Mouse (Mus musculus) cerebellum, postnatal 10 days (tissue): ENCODE measurements around the gene Dxo.
"Not testable (repeated sequence)": the region's sequence is repeated elsewhere in the genome, so short reads cannot be mapped to it uniquely, and the experiment has no call there.

Experiments
- DNase-seq, 2 experiments: peaks; one replicate each; pipeline ENCODE4 v3.0.0; 2021; ENCODE audit warnings: mixed read lengths in 2 of 2

The Dxo gene

DNA sequence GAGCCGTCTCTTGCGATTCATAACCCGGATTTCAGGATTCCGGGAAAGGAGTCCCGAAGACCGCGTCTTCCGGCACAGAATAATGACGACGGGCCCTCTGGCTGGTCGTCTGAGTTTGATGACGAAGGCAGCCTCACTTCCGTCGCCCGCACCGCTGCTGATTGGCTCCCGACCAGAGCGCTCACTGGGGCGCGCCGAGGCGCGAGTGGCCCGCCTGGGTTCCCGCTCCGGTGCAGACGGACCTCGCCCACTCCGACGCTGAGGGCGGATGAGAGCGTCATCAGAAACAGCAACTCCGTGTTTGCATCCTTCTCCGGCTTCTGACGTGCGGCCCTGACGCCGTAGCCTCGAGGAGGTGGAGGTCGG lies at the start of gene Dxo, which contains the start of gene Stk19:
TSS of gene Dxo (plus strand) at position 164 of the 366 bp plus-strand sequence.
TSS of gene Stk19 (minus strand) at position 90 of the 366 bp plus-strand sequence.
- DNase-seq, result peak; percentile 98 to 99

DNA sequence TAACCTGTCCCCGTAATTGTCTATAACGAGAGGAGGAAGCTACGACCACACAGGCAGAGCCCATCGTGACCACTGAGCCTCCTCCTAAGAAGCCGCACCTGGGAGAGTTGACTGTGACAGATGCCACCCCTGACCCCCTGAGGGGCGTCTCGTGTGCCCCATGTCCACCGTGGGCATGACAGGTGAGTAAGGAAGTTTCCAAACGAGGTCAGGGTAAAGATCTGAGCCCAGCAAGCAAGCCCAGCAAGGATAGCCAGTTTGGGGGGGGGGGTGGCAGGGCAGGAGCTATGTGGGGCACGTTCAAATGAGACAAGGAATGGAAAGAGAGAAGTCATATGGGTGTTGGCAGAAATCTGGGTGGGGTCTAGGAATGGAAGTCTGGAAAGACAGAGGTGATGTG lies 41.8 kb upstream of the Dxo start:
- DNase-seq, result no peak

DNA sequence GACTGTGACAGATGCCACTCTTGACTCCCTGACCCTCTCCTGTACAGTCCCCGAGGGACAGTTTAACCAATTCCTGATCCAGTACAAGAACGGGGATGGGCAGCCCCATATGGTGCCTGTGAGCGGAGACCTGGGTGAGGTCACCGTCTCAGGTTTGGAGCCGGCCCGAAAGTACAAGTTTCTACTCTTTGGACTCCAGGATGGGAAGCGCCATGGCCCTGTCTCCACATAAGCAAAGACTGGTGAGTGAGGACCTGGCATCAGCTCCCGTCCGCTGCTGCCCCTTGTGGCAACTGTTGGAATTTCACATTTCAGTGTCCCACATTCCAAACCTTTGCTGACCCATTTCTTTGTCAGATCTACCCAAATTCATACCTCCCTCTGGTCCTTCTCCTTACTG lies 41.2 kb upstream of the Dxo start:
- DNase-seq, result peak; percentile 78 to 83

DNA sequence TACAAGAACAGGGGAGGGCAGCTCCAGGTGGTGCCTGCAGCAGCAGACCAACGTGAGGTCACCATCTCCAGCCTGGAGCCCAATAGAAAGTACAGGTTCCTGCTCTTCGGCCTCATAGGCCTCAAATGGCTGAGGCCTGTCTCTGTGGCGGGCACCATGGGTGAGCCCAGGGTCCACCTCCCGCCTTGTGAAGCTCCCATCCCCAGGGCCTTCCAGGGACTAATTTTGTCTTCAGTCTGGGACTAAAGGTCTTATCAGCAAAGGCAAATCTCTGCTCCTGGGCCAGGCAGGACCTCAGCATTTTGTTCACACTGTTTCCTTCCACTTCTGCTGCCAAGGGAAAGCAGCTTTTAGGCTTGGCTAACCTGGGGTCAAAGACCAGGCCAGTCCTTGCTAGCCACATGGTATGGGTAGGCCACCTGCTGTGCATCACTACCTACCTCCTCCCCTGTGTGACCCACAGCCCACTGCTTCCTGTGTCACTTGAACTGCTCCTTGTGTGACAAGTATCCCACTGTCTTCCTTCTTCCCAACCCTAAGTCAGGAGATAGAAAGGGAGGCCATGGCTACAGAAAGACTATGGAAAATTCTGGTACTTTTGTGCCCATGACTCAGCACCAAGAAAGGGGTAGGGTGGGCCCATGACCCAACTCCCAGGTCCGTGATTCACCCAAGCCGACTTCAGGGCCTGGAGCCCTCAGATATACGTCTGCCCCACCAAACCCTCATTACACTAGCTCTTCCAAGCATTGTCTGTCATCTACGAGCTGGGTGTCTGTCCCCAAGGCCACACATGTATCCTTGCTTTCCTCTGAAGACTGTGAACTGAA lies 40.3 kb upstream of the Dxo start:
- DNase-seq, result no peak

DNA sequence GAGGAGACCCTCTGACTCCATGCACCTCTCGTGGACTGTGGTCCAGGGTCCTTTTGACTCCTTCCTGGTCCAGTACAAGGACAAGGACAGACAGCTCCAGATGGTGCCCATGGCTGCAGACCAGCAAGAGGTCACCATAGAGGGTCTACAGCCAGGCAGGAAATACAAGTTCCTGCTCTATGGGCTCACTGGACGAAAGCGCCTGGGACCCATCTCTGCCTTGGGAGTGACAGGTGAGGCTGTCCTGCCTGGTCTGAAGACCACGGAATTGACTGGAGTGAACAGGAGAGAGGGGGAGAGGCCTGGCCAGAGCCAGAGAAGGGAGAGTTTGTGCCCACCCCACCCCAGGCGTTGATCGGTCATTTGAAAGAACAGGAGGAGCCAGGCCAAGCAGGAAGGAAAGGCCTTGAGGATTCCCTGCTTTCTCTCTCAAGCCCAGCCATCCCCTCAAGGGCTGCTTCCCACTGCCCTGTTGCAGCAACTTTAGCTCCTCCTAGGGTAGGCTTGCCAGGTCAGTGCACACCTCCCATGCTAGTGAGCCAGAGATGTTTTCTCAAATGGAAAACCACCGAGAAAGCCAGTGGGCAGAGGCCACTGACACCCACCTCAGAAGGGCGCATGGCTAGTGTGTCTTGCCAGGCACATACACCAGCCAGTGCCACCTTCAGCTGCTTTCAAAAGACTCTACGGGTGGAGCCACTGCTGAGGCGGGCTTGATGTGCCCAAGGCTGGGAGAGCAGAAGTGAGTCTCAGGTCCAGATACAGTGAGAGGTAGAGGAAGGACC lies 39.4 kb upstream of the Dxo start:
- not testable (repeated sequence) for DNase-seq

DNA sequence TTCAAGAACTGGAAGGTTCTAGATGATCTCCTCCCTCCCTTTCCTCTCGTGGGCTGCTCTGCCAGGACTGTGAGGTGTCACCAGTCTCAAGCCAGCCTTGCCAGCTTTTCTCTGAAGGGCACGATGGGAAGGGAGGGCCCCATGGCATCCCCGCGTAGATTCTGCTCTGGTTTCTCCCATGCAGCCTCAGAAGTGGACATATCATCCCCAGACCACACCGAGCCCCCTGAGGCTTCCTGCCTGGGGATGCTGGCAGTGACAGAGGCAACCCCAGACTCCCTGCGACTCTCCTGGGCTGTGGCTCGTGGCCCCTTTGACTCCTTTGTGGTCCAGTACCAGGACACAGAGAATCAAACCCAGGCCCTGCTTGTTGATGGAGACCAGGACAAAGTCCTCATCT lies 38.7 kb upstream of the Dxo start:
- not testable (repeated sequence) for DNase-seq

DNA sequence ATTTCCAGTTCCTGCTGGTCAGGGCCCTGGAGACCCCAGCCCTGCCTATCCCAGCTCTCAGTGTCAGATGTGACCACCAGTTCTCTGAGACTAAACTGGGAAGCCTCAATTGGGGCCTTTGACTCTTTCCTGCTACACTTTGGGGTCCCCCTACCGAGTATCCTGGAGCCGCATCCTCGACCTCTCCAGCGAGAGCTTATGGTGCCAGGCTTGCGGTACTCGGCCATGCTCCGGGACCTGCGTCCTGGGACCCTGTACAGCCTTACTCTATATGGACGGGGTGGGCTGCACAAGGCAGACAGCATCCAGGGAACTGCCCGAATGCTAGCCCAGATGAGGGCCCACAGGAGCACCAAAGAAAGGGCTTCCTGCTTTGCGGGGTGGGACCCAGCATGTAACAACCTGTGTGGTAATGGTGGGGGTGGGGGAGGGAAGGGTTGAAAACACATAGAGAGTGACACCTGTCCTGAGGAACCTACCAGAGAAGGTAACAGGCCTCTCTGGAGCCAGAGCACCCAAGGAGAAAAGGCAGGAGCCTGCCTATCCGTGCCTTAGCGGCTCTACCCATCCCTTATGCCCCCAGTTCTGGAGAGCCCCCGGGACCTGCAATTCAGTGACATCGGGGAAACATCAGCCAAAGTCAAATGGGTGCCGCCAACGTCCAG lies 37.8 kb upstream of the Dxo start:
- DNase-seq, result no peak

DNA sequence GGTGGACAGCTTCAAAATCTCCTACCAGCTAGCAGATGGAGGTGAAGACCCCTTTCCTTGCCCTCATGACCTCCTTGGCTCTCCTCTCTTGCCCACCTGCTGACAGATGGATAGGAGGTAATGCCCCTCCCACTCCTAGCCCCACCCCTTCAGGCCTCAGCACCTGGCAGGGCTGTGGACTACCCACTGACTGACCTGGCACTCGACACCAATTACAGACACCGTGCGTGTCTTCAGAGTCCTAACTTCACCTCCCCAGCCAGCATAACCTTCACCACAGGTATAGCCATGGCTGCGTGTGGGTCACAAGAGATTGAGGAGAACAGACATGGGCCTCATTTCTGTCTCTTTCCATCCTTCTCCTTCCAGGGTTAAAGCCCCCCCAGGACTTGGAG lies 37.3 kb upstream of the Dxo start:
- DNase-seq, result no peak

DNA sequence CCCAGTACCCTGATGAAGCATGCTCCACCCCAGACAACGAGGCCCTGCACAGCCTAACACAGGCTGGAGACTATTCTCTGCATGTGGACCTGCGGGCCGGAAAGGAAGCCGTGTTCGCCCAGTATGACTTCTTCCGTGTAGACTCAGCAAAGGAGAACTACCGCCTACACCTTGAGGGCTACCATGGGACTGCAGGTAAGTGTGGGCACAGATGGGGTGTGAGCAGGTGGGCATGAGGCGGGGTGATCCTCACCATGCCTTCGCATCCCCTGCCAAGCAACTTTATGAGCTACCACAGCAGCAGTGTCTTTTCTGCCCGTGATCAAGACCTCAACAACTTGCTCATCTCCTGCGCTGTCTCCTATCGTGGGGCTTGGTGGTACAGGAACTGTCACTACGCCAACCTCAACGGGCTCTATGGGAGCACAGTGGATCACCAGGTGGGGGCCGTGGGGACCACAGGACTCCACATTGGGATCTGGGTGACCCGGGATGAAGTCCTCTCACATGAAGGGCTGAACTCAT lies 36.0 kb upstream of the Dxo start:
- DNase-seq, result not testable (repeated sequence)

DNA sequence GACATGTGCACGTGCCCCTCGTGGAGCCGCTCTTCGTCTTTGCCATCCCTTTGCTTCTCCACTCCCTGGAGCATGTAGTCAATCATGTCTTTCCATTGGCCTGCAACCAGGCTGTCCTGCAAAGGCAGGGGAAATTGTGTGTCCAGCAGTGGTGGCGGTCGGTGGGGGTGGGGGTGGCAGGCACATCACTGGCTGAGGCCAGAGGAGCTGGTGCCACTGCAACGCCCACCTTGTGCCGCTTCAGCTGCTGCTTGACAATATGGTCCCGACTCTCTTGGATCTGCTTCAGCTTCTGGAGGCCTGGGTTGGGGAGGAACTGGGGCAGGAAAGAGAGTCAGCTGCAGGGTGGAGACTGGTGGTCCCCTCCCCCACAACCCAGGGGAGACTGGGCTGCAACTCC lies 34.1 kb upstream of the Dxo start:
- DNase-seq, result not testable (repeated sequence)

DNA sequence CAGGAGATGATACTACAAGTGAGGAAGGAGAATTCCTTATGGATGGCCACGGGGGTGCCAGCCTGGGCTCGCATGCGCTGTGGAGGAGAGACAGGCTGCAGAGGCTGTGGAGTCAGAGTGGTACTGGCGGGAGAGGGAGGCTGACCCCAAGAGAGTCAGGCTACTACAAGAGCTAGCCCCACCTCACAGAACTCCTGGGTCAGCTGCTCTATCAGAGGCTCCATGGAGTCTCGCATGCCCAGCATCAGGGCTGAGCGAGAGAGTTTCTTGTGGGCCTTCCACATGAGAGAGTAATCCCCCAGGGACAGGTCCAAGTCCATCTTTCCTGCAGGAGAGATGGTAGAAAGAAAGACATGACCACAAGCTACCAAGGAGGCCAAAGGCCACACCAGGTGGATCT lies 33.5 kb upstream of the Dxo start:
- not testable (repeated sequence) for DNase-seq

DNA sequence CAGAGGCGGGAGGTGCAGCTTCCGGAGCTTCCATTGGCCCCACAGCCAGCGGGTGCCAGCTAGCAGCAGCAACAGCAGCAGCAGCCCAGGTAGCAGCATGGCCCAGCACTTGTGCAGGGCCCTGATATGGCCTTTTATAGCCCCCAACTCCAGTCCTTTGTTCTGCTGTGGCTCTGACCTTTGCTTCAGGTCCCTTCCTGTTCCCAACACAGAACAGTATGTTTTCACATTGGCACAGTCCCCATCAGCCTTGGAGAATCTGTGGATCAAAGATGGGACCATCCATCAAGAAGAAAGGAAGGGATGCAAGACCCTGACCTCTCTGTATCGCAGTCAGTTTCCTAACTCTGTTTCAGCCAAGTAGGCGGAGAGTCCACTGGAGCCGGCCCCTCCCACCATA lies 32.5 kb upstream of the Dxo start, which contains the start of gene Cyp21a1:
TSS of gene Cyp21a1 (minus strand) at position 261 of the 400 bp plus-strand sequence.
- DNase-seq, result not testable (repeated sequence)

DNA sequence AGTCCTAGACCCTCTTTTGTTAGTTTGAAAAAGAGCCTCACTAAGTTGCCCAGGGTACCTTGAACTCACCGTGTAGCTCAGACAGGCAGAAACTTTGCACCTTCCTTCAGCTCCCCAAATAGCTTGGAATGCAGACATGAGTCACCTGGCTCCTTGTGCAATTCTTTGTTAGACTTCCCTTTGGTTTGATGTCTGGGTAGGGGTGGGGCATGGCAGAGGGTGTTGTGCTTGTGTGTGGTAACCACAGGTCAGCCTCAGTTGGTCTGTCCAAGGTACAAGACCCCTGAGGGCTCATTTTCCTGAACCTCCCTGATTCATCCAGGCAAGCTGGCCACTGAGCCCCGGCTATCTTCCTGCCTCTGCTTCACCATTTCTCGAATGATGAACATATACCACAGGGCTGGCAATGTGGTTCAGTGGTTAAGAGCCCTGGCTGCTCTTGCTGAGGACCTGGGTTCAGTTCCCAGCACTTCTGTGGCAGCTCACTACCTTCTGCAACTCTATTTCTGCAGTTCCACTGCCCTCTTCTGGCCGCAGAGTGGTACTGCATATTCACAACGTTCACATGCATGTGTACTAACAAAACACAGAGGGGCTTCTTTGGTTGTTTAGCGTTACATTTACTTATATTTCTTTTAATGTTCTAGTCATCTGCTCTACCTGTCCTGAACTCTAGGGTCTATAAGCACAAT lies 31.8 kb upstream of the Dxo start:
- peak in 1 of 2 experiments; percentile 25 for DNase-seq

DNA sequence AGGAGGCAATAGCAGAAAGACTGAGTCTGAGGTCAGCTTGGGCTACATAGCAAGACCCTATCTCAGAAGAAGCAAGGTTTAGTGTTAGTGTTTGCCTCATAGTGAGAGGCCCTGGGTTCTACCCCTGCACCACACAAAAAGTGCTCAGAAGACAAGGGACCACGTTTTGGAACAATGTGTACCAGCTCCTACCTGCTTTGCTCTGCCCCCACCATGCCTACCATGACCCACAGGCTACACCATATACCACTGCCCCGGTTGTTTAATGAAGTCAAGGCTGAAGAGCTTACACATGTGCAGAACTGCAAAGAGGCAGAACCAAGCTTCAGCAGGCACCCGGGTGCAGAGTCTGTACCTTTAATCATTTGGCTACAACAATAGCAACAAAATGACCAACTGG lies 29.6 kb upstream of the Dxo start:
- DNase-seq, result no peak

DNA sequence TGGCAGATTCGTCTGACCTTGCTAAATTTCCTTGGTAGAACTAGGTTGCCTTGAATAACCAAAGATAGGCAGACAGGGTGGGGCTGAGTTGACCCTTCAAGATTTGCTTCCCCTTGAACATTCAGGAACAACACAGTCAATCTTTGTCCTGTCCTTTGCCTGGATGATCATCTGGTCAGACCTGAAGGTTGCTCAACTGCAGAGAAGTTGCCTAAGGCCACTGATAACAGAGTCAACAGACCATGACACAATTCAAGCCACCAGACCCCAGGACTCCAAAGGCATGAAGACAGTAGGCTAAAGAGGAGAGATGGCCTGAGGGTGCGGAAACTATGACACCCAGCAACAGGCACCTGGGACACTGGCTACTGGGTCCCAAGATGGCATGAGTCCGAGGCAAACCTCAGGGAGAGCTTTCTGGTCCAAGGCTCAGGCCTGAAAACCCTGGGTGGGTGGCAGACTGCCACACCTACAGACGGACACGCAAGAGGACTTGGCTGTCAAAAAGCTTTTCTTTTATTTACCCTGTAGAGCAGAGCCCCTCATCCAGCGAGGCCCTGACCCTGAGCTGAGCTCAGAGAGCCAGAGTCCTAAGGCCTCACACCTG lies 28.1 kb upstream of the Dxo start:
- DNase-seq, result peak; percentile 67 to 73

DNA sequence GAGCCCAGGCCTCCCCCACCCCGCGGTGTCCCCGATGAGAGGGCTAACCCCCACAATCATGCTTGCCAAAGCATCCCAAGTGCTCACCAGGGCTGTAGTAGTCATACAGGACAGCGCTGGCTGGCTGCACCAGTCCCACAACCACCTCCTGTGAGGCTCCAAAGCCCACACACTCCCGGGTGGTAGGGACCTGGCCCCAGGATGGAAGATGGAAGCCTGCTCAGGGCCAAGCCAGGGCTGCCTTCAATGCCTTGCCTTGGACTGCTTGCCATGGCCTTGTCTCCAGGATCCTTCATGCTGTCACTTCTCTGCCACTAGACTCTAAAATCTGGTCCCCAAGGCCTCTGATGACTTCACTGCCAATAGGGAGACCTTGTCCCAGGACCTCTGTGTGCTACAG lies 26.4 kb upstream of the Dxo start:
- not testable (repeated sequence) for DNase-seq

DNA sequence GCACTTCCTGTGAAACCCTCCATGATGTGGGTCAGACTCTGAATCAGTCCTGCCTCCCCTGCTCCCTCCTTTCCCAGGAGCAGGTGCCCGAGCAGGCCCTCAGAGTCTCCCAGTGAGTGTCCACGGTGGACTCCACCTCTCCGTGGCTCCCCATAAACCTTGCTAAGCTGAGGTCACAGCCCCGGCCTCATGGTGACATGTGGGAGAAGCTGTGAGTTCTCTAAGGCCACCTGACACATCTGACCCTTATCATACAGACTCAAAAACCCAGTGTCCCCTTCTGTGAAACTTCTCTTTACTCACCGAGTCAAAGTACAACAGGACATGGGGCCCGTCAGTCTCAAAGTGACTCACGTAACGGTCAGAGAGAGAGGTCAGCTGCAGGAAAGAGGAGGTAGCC lies 26.0 kb upstream of the Dxo start:
- not testable (repeated sequence) for DNase-seq

DNA sequence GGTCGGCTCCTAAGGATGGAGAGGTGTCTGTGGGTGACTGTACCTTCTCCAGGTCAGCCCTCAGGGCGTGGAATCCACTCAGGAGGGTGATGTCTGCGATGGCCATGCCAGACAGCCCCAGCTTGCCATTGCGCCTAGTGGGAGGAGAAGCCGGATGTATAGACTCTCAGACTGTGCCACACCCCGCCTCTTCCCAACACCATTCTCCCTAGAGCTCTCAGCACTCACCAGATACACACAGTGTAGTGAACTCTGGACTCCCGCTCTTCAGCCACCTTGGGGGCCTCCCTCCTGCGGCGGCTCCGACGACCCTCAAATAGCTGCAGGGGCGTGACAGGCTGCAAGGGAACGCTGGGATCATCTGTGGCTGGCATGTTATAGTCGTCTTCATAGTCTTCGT lies 25.5 kb upstream of the Dxo start:
- DNase-seq, result no peak

DNA sequence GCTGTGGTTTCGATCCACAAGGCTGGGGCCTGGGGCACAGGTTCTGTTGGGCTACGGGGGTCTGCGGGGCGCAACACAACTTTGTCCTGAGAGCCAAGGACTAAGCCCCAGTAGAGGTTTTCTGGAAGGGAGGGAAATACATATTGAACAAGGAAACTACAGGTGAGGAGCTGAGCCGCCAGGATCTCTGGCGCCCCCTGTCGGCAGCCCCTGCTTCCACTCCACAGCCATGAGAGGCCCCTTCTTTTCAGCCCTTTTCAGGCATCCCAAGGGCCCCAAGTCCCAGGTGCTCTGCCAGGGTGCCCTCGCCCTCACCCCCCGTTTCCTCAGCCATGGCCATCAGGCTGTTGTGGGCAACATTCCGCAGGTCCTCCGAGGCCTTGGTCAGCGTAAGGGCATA lies 23.1 kb upstream of the Dxo start:
- DNase-seq, result peak; percentile 61 to 69

DNA sequence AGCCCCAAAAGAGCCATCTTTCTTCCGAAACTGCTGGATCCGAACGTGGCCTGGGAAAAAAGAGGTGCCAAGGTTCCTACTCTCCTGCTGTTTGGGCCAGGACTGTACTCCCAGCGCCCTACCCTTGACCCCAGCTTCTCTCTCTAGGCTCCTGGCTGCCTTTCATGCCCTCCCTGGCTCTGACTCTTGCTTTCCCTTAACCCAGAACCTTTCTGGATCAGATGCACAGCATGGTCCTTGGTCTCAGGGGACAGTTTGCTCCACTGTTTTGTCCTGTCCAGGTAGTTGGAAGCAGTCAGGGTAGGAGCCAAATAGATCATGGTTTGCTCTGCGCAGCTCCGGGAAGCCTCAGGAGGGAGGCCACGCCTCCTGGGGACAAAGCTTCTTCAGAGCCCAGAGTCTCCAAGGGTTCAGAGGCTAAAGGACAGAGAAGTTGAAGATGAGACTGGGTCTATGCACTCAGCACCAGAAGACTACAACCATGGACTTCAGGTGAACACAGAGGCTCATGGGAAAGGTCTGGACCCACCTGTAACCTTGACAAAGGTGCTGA lies 21.9 kb upstream of the Dxo start:
- DNase-seq, result no peak

DNA sequence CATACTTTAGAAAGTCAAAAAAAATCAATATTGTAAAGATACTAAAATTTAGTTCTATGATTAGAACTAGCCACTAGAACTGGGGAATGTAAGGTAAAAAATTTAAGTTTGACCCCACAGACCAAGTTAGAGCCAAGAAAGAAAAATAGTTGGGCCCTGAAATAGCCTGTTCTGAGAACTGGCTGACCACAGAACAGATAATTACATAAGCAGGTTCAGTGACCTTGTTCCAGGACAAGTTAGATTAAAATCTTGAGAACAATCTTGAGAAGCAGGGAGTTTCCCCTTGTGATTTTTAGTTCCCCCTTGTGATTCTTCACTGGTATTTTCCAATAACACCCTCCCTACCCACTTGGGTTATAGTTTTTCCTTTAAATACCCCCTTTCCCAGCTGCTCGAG lies 6.0 kb upstream of the Dxo start:
- not testable (repeated sequence) for DNase-seq
